Mouse (Mus musculus) lung, adult 2 months (tissue): ENCODE results near the gene Cgn.
"Not testable (repeated sequence)": the region's sequence is repeated elsewhere in the genome, so short reads cannot be mapped to it uniquely, and the experiment has no call there.

Source experiments
- CTCF ChIP-seq: fragments of 200-500 bp; IDR thresholded peaks from 2 replicates; pipeline ENCODE4 v1.5.1; 2011; ENCODE audit warnings: mild to moderate bottlenecking, low read length, control low read depth; ENCODE audit not compliant: insufficient read depth
- POLR2A ChIP-seq: fragments of 200-500 bp; IDR thresholded peaks from 2 replicates; pipeline ENCODE4 v1.6.1; 2011; ENCODE audit warnings: low read depth, mild to moderate bottlenecking, control low read depth, low read length, borderline replicate concordance; ENCODE audit errors: extremely low read depth

DNA sequence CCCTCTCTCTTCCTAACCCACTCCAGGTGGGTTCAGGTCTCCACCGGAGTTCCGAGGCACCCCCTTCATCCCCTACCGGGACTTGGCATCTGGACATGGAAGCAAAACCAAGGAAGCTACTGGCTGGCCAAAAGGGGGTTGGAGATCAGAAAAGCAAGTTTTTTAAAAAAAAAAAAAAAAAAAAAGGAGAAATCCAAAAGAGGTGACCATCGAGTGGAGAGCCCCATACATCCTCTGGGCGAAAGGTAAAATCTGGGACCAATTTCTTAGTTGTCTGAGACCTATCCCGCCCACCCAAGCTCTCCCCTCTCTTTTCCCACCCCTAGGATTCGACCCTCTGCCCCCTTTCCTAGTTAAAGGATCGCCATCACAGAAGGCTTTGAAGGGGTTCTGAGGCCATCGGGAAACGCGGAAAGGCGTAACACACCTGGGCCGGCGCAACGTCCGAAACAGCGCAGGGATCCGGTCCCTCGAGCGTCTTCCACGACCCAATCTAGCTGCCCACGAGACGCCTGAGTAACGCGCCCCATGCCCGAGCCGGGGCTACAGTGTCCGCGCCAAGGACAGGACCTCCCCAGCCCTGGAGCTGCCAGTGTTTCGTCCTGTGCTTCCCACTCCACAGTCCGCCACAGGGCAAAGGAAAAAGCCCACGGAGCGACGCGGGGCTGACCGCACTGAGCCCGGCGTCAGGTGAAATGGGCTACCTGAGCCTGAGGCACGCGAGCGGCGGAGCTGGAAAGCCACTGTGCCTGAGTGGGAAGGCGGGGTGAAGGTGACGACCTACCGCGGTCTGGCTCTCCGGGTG lies 28.8 kb downstream of the Cgn start:
- TF ChIP-seq POLR2A, CTCF: not testable (repeated sequence)
